Mouse (Mus musculus) monocyte, adult 2 months (primary cell): Measurements from ENCODE around the gene Olfml1.

Experiments used
- DNase-seq, 2 experiments: peaks; one replicate each; pipeline ENCODE4 v3.0.0; 2022; ENCODE audit warnings: low spot score in 2 of 2, low read depth in 1 of 2

The Olfml1 gene

GRCm38 (mm10) chr7:107594857-107595402 lies 27.7 kb downstream of the Olfml1 start, which contains the start of gene Ppfibp2:
Gene Ppfibp2, plus strand, starts transcription at chr7:107595207.
- peak; percentile 83 to 88 for DNase-seq

- no peak for DNase-seq
Observed at GRCm38 (mm10) chr7:107595426-107595825, 28.2 kb downstream of the Olfml1 start.

- no peak for DNase-seq
Observed at GRCm38 (mm10) chr7:107596753-107597152, 29.5 kb downstream of the Olfml1 start.

- DNase-seq: no peak
Observed at GRCm38 (mm10) chr7:107597956-107598355, 30.7 kb downstream of the Olfml1 start.

- DNase-seq: no peak
Observed at GRCm38 (mm10) chr7:107600651-107601050, 33.4 kb downstream of the Olfml1 start.

- no peak for DNase-seq
Observed at GRCm38 (mm10) chr7:107602505-107602904, 35.3 kb downstream of the Olfml1 start.

- DNase-seq: no peak
Observed at GRCm38 (mm10) chr7:107602913-107603312, 35.7 kb downstream of the Olfml1 start.

- DNase-seq: peak in 1 of 2 experiments; percentile 15
Observed at GRCm38 (mm10) chr7:107607766-107608165, 40.5 kb downstream of the Olfml1 start.

GRCm38 (mm10) chr7:107609622-107610255 lies 42.5 kb downstream of the Olfml1 start:
- DNase-seq: no peak

- no peak for DNase-seq
Observed at GRCm38 (mm10) chr7:107610880-107611279, 43.6 kb downstream of the Olfml1 start.

GRCm38 (mm10) chr7:107618028-107618992 lies 51.1 kb downstream of the Olfml1 start:
- no peak for DNase-seq

- DNase-seq: no peak
Observed at GRCm38 (mm10) chr7:107619225-107619624, 52.0 kb downstream of the Olfml1 start.

- DNase-seq: no peak
Observed at GRCm38 (mm10) chr7:107620137-107620536, 52.9 kb downstream of the Olfml1 start.

- no peak for DNase-seq
Observed at GRCm38 (mm10) chr7:107624432-107624831, 57.2 kb downstream of the Olfml1 start.

GRCm38 (mm10) chr7:107625061-107625460 lies 57.8 kb downstream of the Olfml1 start, which contains the start of gene 5330417H12Rik:
Gene 5330417H12Rik, minus strand, starts transcription at chr7:107625161.
- no peak for DNase-seq

GRCm38 (mm10) chr7:107625781-107626180 lies 58.5 kb downstream of the Olfml1 start:
- no peak for DNase-seq

- DNase-seq: no peak
Observed at GRCm38 (mm10) chr7:107628383-107628782, 61.1 kb downstream of the Olfml1 start.

GRCm38 (mm10) chr7:107633201-107633600 lies 66.0 kb downstream of the Olfml1 start:
- no peak for DNase-seq

GRCm38 (mm10) chr7:107637398-107637797 lies 70.2 kb downstream of the Olfml1 start:
- DNase-seq: no peak

- DNase-seq: no peak
Observed at GRCm38 (mm10) chr7:107638026-107638425, 70.8 kb downstream of the Olfml1 start.
